Comparison of ENCODE assay signal across 8 mouse cellular contexts in the genomic region with DNA sequence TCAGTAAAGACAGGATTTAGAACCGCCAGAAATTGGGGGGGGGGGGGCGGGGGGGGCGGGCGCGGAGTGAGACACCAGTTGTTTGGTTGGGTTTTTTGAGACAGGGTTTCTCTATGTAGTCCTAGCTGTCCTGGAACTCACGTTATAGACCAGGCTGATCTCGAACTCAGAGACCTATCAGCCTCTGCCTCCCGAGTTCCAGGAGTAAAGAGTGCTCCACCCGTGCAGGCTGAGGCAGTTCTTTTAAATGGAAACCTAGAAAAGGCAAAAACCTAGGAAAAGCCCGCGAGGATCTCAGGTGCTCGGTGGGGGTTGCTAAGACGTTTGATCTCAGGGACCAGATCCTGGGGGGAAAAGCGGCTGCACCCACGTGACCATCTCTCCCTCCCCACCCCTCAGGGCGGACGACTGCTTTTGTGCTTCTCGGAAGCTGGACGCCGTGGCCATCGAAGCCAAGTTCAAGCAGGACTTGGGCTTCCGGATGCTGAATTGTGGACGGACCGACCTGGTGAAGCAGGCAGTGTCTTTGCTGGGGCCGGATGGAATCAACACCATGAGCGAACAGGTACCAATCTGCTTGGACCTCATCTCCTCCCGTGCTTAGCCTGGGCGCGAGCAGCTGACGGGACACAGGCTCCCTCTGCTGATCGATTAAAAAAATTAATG.
A peak's percentile ranks its signal among the peaks of the same experiment; 100 is the strongest.
DNase-seq lines count a peak whose midpoint lies in the region; ATAC-seq and TF ChIP-seq lines count a peak whose summit lies in the region.

No protein-coding gene starts in this region.

- DNase-seq in CD4-positive helper T cell, adult 2 months (ENCODE audit: low read depth, low spot score): peak; percentile 57
- DNase-seq in brain, embryonic 18.5 days (ENCODE audit: low read depth, low spot score): peak; percentile 54
- DNase-seq in heart, postnatal 36 days: peak; percentile 24 to 37
- peak; percentile 38 for DNase-seq in layer of hippocampus, adult 11-12 months (ENCODE audit: low spot score)
- DNase-seq in thymus, adult 2 months: peak; percentile 27

- intact Hi-C loops in heart, postnatal 36 days (cut with DNase I): loop anchor here (1.0 to 10.0 kb wide), 3 partner anchors 162 to 403 kb away; a partner anchor contains a TSS

- H3K4me1 ChIP-seq in forebrain, embryonic 12.5 days: peaks cover 5% of the 10 kb centered on the region; the same call in 1 of the 2 replicates
- 0 out of 2 replicates have a peak, but pooled peaks cover 4% of the 10 kb centered on the region for H3K4me1 ChIP-seq in liver, embryonic 15.5 days (replicated peaks)
- no peaks in the 10 kb centered on the region for H3K4me1 ChIP-seq in neural tube, embryonic 12.5 days
- H3K4me1 ChIP-seq in thymus, adult 2 months (replicated peaks; ENCODE audit: control insufficient read depth, insufficient read depth, low read length): peaks cover 5% of the 10 kb centered on the region

- H3K4me2 ChIP-seq in forebrain, embryonic 12.5 days: peak overlapping the region; percentile 69
- peak overlapping the region; percentile 64 for H3K4me2 ChIP-seq in liver, embryonic 15.5 days
- H3K4me2 ChIP-seq in neural tube, embryonic 12.5 days (replicated peaks): peak overlapping the region; percentile 69

- no peaks in the 10 kb centered on the region for H3K36me3 ChIP-seq in forebrain, embryonic 12.5 days (replicated peaks)
- no peaks in the 10 kb centered on the region for H3K36me3 ChIP-seq in liver, embryonic 15.5 days (replicated peaks)
- H3K36me3 ChIP-seq in neural tube, embryonic 12.5 days: no peaks in the 10 kb centered on the region
- no peaks in the 10 kb centered on the region for H3K36me3 ChIP-seq in thymus, adult 2 months (ENCODE audit: control insufficient read depth, insufficient read depth, low read length)

- peak; percentile 83 for ATAC-seq in forebrain, embryonic 12.5 days (ENCODE audit: low FRiP score)
- ATAC-seq in liver, embryonic 15.5 days (ENCODE audit: insufficient read depth): no peak
- ATAC-seq in neural tube, embryonic 12.5 days (ENCODE audit: low FRiP score, low read depth): peak; percentile 90

- WGBS in forebrain, embryonic 12.5 days: 3% methylated on average over 31 of the region's 31 CpGs
- WGBS in liver, embryonic 15.5 days (ENCODE audit: insufficient replicate concordance): 4% methylated on average over 31 of the region's 31 CpGs
- 5% methylated on average over 31 of the region's 31 CpGs for WGBS in neural tube, embryonic 12.5 days
- 4% methylated on average over 31 of the region's 31 CpGs for WGBS in thymus, adult 2 months

- H3K27ac ChIP-seq in forebrain, embryonic 12.5 days: no peak overlapping the region
- no peak overlapping the region for H3K27ac ChIP-seq in liver, embryonic 15.5 days (replicated peaks)
- H3K27ac ChIP-seq in neural tube, embryonic 12.5 days: no peak overlapping the region
- no peak overlapping the region for H3K27ac ChIP-seq in thymus, adult 2 months (ENCODE audit: control insufficient read depth, insufficient read depth, low read length)

- TF ChIP-seq CTCF in thymus, adult 2 months (IDR thresholded peaks at IDR 0.05; ENCODE audit: borderline replicate concordance, control insufficient read depth, extremely low read depth, insufficient read depth, low read length, poor library complexity): no peak

- no peaks in the 10 kb centered on the region for H3K9me3 ChIP-seq in forebrain, embryonic 12.5 days
- H3K9me3 ChIP-seq in liver, embryonic 15.5 days (replicated peaks): no peaks in the 10 kb centered on the region
- no peaks in the 10 kb centered on the region for H3K9me3 ChIP-seq in neural tube, embryonic 12.5 days

- 0 out of 2 replicates have a peak, but pooled peaks cover 6% of the 10 kb centered on the region for H3K27me3 ChIP-seq in forebrain, embryonic 12.5 days
- H3K27me3 ChIP-seq in liver, embryonic 15.5 days: no peaks in the 10 kb centered on the region
- H3K27me3 ChIP-seq in neural tube, embryonic 12.5 days (replicated peaks): no peaks in the 10 kb centered on the region
- H3K27me3 ChIP-seq in thymus, adult 2 months (ENCODE audit: control insufficient read depth, insufficient read depth, low read length): no peaks in the 10 kb centered on the region

- peak overlapping the region; percentile 42 for H3K4me3 ChIP-seq in forebrain, embryonic 12.5 days (replicated peaks)
- H3K4me3 ChIP-seq in liver, embryonic 15.5 days (replicated peaks): peak overlapping the region; percentile 35
- H3K4me3 ChIP-seq in neural tube, embryonic 12.5 days: peak overlapping the region; percentile 38
- peak overlapping the region; percentile 43 for H3K4me3 ChIP-seq in thymus, adult 2 months (ENCODE audit: control insufficient read depth, insufficient read depth, low read length)

- H3K9ac ChIP-seq in forebrain, embryonic 12.5 days: peak overlapping the region; percentile 44; the same call in 1 of the 2 replicates
- H3K9ac ChIP-seq in liver, embryonic 15.5 days: no peak overlapping the region
- H3K9ac ChIP-seq in neural tube, embryonic 12.5 days: no peak overlapping the region

- no peak for TF ChIP-seq POLR2A in thymus, adult 2 months (IDR thresholded peaks at IDR 0.05; ENCODE audit: control insufficient read depth, extremely low read depth, insufficient read depth, low read length, poor library complexity)
